Mouse (Mus musculus) cerebellum, postnatal 25 days (tissue): ENCODE measurements at regions not wholly inside any gene's neighbourhood (a gene's known extent, or its start where the extent isn't known, plus 50 kb on each side); places are given as distances from the start of the nearest gene placed in this dataset.

Source experiments
- DNase-seq, 2 experiments: peaks; one replicate each; pipeline ENCODE4 v3.0.0; 2021; ENCODE audit warnings: mixed read lengths in 2 of 2

- no peak for DNase-seq
These were observed 122.0 kb downstream of the Olfr1505 start for GRCm38 (mm10) chr19:14035371-14035770.

GRCm38 (mm10) chr19:14035785-14036184 lies 122.5 kb downstream of the Olfr1505 start:
- DNase-seq, result no peak

DNA sequence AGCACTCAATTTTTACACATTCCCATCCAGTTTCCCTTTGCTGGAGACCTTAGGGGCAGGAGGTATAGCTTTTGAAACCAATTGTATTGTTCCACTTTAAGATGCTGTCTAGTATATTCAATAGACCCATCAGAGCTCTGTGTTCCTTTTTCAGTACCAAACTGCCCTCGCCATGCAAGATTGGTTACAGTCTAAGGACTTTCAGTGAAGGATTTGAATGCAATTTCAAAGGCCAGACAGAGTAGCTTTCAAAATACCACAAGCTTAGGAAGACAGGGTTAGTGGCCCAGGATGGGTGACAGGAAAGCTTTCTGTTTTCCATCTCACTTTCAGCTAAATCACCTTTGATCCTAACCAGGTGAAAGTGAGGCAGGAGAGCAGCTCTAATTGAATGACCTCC lies 123.4 kb downstream of the Olfr1505 start:
- no peak for DNase-seq

- DNase-seq, result no peak
These were observed 129.4 kb downstream of the Olfr1505 start for GRCm38 (mm10) chr19:14042753-14043152.

- DNase-seq, result no peak
These were observed 132.1 kb downstream of the Olfr1505 start for GRCm38 (mm10) chr19:14045456-14045855.

GRCm38 (mm10) chr19:14052052-14052451 lies 138.7 kb downstream of the Olfr1505 start:
- no peak for DNase-seq

- peak in 1 of 2 experiments; percentile 6 for DNase-seq
These were observed 167.2 kb downstream of the Olfr1505 start for GRCm38 (mm10) chr19:14080538-14080937.

GRCm38 (mm10) chr19:14084726-14085125 lies 171.4 kb downstream of the Olfr1505 start:
- DNase-seq, result no peak

DNA sequence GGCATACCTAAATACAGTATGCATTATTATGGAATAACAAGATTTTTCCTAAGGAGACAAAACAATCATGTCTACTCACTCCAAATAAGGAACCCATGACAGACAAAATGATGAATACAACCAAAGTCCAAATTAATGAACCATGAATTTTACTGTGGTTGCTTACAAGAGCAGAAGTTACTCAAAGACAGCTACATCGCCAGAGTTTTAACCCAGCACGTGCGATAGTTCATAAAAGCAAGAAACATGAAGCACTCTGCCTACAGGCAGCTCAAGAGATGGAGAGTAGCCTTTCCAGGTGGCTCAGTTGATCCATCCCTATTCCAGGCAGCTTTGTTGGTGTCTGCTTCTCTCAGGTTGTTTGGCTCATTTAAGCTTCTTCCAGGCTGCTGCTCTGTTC lies 176.8 kb downstream of the Olfr1505 start:
- DNase-seq, result no peak

GRCm38 (mm10) chr19:14094191-14094590 lies 180.9 kb downstream of the Olfr1505 start:
- no peak for DNase-seq

DNA sequence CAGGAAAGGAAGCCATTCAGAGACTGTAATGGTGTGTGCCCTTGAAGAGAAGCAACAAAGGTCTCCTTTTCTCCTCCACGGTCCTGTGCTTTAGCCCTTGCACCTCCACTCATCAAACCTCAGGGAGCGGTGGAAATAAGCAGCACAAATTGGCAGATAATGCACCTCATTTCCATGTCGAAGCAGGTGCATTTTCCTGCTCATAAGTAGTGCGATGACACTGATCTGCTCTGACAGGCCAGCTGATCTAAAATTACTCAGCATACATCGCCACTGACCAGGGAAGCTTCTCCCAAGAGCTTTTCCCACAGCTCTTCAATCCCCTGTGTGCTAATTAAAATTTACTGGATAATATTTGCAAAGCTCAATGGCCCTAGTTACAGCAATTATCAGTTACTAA lies 182.9 kb downstream of the Olfr1505 start:
- peak; percentile 6 to 33 for DNase-seq

DNA sequence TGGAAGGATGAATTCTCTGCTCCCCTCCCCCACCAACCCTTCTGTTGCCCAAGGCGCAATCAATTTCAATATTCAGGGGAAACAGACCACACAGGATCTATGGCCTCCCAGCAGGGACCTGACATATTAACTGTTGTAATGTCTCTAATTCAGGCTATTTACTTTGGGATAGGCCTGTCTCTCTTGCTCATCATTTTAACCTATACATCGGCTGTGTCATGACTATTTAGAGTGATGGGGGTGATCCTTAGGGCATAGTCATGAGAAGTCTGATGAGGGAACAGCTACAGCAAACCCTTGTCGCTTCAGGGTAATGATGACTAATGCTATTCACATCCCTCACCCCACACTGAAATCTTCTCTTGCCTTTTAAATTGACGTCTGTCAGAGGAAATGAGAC lies 195.8 kb downstream of the Olfr1505 start:
- DNase-seq, result no peak

DNA sequence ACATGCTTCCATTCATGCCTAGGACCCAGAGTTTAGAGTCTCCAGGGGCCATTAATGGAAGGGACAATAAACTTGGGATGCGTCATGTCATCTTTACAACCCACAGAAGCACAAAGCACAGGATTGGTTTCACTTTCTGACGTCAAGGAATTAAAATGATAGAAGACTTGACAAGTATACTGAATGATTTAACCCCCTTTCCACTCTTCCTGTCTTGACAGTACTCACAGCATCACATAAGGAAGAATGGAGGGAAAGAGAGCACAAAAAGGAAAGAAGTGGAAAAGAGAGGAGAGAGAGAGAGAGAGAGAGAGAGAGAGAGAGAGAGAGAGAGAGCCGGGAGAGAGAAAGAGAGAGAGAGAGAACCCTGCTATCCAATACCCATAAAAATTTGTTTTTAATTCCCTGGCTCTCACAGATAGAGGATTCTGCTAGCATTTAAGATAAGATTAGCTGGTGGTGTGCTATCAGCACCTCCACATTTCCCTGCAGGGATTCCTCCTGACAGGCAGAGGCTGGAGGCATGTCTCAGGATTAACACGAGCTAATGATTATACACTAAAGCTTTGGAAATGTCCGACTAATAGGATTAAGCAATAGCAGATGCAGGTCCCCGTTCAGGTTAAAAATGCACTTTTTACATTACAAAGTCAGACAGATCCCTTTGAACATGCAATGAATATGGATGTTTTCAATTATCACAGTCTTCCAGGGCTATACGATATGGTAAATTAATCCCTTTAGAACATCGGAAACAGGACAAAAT lies 210.2 kb downstream of the Olfr1505 start:
- no peak for DNase-seq

DNA sequence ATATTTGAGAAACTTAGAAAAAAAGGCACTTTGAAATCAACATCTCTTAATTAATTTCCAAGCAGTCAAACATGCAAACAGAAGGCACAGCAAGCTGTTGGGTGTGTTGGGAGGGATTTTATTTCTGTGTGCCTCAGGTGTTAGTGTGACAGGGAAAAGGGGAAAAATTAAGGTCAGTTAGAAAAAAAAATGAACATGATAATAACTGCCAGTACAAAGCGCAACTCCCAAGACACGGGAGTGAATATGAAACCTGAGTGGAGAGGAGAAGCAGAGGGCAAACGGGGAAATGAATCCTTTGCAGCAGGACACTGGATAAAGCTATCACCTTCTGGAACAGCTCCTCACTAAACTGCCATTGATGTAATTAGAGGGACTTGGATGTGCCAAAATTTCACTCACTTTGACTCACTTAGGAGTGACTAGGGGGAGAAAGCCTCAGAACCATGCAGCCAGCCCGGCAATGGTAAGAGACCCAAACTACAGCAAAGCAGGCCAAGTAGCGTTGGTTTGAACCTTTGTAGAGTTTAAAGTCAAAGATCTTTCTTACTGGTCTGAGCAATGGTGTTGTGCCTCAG lies 211.0 kb downstream of the Olfr1505 start:
- peak in 1 of 2 experiments; percentile 2 for DNase-seq

- DNase-seq, result no peak
These were observed 211.7 kb downstream of the Olfr1505 start for GRCm38 (mm10) chr19:14124986-14125385.

- DNase-seq, result no peak
These were observed 215.3 kb downstream of the Olfr1505 start for GRCm38 (mm10) chr19:14128397-14129209.

DNA sequence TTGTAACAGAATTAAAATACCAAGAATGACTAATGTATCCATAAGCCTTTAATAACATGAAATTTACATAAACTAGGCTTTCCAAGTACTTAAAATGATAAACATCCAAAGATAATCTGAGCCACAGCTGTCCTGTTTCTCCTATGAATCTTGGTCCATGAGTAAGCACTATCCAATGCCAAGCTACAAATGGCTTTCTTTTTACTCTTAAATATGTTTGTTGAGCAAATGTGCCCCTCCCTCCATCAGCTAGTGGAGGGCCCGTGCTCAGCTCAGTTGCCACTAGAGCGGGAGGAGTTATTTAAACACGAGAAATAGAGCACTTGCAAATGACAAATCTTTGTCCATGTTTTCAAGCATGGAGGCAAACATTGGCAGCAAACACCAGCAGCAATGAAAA lies 247.9 kb downstream of the Olfr1505 start:
- no peak for DNase-seq

- DNase-seq, result no peak
These were observed 249.4 kb downstream of the Olfr1505 start for GRCm38 (mm10) chr19:14162773-14163172.

DNA sequence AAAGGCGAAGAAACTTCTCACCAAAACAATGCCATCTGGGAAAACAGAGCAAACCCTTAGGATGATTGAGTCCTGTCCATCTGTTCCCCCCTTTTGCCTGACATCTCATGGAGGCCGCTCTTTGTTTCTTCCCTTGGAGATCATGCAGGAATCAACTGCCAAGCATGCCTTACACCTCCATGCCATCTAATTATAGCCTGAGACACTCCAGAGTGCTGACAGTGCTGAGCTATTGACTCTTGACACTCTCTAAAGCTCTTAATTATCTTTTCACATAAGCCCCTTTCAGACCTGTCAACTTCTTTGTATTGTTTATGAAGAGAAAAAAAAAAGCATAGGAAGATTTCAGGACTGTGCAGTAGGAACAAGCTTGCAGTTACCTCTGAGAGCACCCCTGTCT lies 252.4 kb downstream of the Olfr1505 start:
- DNase-seq, result no peak

- DNase-seq, result no peak
These were observed 266.9 kb downstream of the Olfr1505 start for GRCm38 (mm10) chr19:14180244-14180643.

DNA sequence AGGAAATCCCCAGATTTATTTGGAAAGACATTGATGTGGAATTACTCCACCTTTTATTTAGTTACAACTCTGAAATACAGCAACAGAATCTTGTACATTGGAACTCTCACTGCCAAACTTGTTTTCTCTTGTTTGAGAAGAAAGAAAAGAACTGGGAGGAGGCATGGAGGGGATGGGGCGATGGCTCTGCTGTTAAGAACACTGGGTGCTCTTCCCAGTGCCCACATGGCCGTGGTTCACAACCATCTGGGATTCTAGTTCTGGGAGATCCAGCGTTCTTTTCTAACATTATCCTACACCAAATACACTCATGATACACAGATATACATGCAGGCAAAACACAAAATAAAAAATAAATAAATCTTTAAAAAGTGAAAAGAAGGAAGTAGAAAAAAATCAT lies 267.6 kb downstream of the Olfr1505 start:
- DNase-seq, result no peak

DNA sequence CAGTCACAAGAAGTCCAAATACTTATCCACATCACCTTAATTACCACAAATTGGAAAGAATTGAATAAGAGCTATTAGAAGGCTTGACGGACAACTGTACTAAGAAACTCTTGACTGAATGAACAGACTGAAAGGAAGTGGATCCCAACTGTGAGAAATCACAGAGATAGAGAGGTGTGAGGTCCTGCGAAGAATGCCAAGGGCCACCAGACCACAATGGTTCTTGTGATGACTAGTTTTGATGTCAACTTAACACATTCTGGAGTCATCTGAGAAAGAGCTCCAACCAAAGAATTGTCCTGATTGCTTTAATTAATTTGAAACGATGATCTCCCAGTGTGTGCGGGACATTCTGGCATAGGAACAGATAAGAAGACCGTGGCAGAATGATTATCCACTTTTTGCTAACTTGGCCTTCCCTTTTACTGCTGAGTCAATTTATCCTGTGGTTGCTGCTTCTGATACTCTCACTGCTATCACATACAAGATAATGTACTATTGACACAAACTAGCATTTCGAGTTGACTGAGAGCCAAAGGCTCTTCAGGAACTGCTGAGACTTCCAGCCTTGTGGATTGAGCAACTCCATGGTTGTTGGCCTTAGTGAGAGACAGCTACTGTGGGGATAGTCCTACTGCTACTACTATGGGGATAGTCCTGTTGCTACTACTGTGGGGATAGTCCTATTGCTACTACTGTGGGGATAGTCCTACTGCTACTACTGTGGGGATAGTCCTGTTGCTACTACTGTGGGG lies 268.5 kb downstream of the Olfr1505 start:
- no peak for DNase-seq

GRCm38 (mm10) chr19:14191820-14192219 lies 278.5 kb downstream of the Olfr1505 start:
- DNase-seq, result no peak
